Comparison of ENCODE assay signal across 9 mouse cellular contexts in genomic region chr1:127487161-127487560, GRCm38 (mm10).
A peak's percentile ranks its signal among the peaks of the same experiment; 100 is the strongest.
DNase-seq lines count a peak whose midpoint lies in the region; TF ChIP-seq lines count a peak whose summit lies in the region.
"Had no signal": no experiment of that assay in that cellular context is flagged by ENCODE, and none has a peak within 500 bp of the region (broad histone marks: within the 10 kb centered on the region; RNA-seq: fewer than 3 reads in every experiment).

No protein-coding gene starts in this region.

- no peaks in the 10 kb centered on the region for H3K4me1 ChIP-seq in ES-E14 (ENCODE audit: control insufficient read depth in 2 of 2, insufficient read depth in 2 of 2, low read length in 2 of 2, poor library complexity in 1 of 2)
- H3K4me1 ChIP-seq in embryonic facial prominence, embryonic 10.5 days = no peaks in the 10 kb centered on the region
- H3K4me1 ChIP-seq in forebrain, embryonic 10.5 days = peaks cover 3% of the 10 kb centered on the region; the same call in 1 of the 2 replicates
- H3K4me1 ChIP-seq: stomach, embryonic 15.5 days had no signal

- H3K9me3 ChIP-seq in ES-E14 (ENCODE audit: control insufficient read depth, insufficient read depth, low read depth, low read length) = no peaks in the 10 kb centered on the region
- H3K9me3 ChIP-seq in embryonic facial prominence, embryonic 10.5 days = no peaks in the 10 kb centered on the region
- H3K9me3 ChIP-seq in forebrain, embryonic 10.5 days = no peaks in the 10 kb centered on the region
- H3K9me3 ChIP-seq: stomach, embryonic 15.5 days had no signal

- H3K36me3 ChIP-seq in ES-E14 (ENCODE audit: control insufficient read depth, insufficient read depth, low read length, poor library complexity, severe bottlenecking) = no peaks in the 10 kb centered on the region
- H3K36me3 ChIP-seq in embryonic facial prominence, embryonic 10.5 days (replicated peaks) = peaks cover 14% of the 10 kb centered on the region
- H3K36me3 ChIP-seq in forebrain, embryonic 10.5 days (replicated peaks) = peaks cover 16% of the 10 kb centered on the region
- H3K36me3 ChIP-seq: stomach, embryonic 15.5 days had no signal

- in situ Hi-C loops in ES-E14 (cut with MboI; ENCODE audit: low sequenced_read_pairs in 2 of 2, unreplicated experiment in 2 of 2) = no loop called here

- H3K4me3 ChIP-seq in ES-E14 (ENCODE audit: insufficient read depth in 1 of 2, low read depth in 1 of 2, low read length in 2 of 2, poor library complexity in 1 of 2, severe bottlenecking in 1 of 2) = no peak overlapping the region
- H3K4me3 ChIP-seq in embryonic facial prominence, embryonic 10.5 days = no peak overlapping the region
- H3K4me3 ChIP-seq in forebrain, embryonic 10.5 days = no peak overlapping the region
- H3K4me3 ChIP-seq: stomach, embryonic 15.5 days had no signal

- WGBS in embryonic facial prominence, embryonic 10.5 days = 81% methylated on average over 4 of the region's 4 CpGs
- 82% methylated on average over 4 of the region's 4 CpGs for WGBS in forebrain, embryonic 10.5 days

- peak; percentile 28 for DNase-seq in embryo, embryonic 10.5 days (ENCODE audit: low spot score)
- no peak for DNase-seq in embryo, embryonic 9.5 days (ENCODE audit: extremely low spot score)
- peak; percentile 55 to 58 for DNase-seq in layer of hippocampus, postnatal 10 days (ENCODE audit: low spot score in 2 of 2)
- no peak for DNase-seq in layer of hippocampus, postnatal 14 days (ENCODE audit: low spot score in 2 of 2)
- peak; percentile 45 for DNase-seq in ES-E14 (ENCODE audit: low read depth, low spot score)
- DNase-seq in embryonic facial prominence, embryonic 10.5 days (ENCODE audit: low spot score) = peak; percentile 47
- DNase-seq in lung, postnatal 25 days (ENCODE audit: low spot score) = peak; percentile 23
- no peak for DNase-seq in forebrain, embryonic 10.5 days (ENCODE audit: extremely low spot score, low spot score)

- H3K27ac ChIP-seq in ES-E14 (ENCODE audit: insufficient read depth, low read depth, low read length, poor library complexity, severe bottlenecking) = no peak overlapping the region
- H3K27ac ChIP-seq in embryonic facial prominence, embryonic 10.5 days (replicated peaks) = no peak overlapping the region
- H3K27ac ChIP-seq in forebrain, embryonic 10.5 days = no peak overlapping the region
- H3K27ac ChIP-seq: stomach, embryonic 15.5 days had no signal

- no peaks in the 10 kb centered on the region for H3K27me3 ChIP-seq in embryonic facial prominence, embryonic 10.5 days (replicated peaks; ENCODE audit: low read depth, poor library complexity, severe bottlenecking)
- no peaks in the 10 kb centered on the region for H3K27me3 ChIP-seq in forebrain, embryonic 10.5 days (ENCODE audit: poor library complexity, severe bottlenecking)
- H3K27me3 ChIP-seq: stomach, embryonic 15.5 days had no signal

- H3K9ac ChIP-seq in ES-E14 (ENCODE audit: insufficient read depth, low read depth, low read length, poor library complexity, severe bottlenecking) = no peak overlapping the region
- H3K9ac ChIP-seq: stomach, embryonic 15.5 days had no signal

TF ChIP-seq in ES-E14, 5 proteins besides CTCF, POLR2A, EP300 and RAD21:
- TF ChIP-seq ZNF384 (IDR thresholded peaks at IDR 0.05; ENCODE audit: low read depth, low read length) = no peak
- TF ChIP-seq HCFC1 (IDR thresholded peaks at IDR 0.05; ENCODE audit: borderline replicate concordance, insufficient read depth, low read length) = no peak
- TF ChIP-seq ZC3H11A (IDR thresholded peaks at IDR 0.05; ENCODE audit: borderline replicate concordance, low read depth, low read length) = no peak
- TF ChIP-seq CHD2 (IDR thresholded peaks at IDR 0.05; ENCODE audit: low read depth, low read length) = no peak
- no peak for TF ChIP-seq MAFK (IDR thresholded peaks at IDR 0.05; ENCODE audit: insufficient read depth, low read depth, low read length)

Comparison
In these comparisons a context has a peak if more than half of its experiments do, and no peak if none do; other contexts are left out.
1. DNase-seq: peak in embryo, embryonic 10.5 days (single experiment), layer of hippocampus, postnatal 10 days (2 of 2), ES-E14 (single experiment), embryonic facial prominence, embryonic 10.5 days (single experiment) and lung, postnatal 25 days (single experiment); none in embryo, embryonic 9.5 days (single experiment), layer of hippocampus, postnatal 14 days (0 of 2) and forebrain, embryonic 10.5 days (single experiment).